Mouse (Mus musculus): ENCODE measurements around the gene Rapgef5.

Gene Rapgef5

GRCm38 (mm10) chr12:117709280-117709679, 193.0 kb downstream of the Rapgef5 start:
- in situ Hi-C loops (cut with MboI, MseI), result no loop called here

GRCm38 (mm10) chr12:117712474-117712873, 196.2 kb downstream of the Rapgef5 start:
- in situ Hi-C loops (cut with MboI, MseI), result no loop called here

GRCm38 (mm10) chr12:117713616-117714015, 197.3 kb downstream of the Rapgef5 start:
- in situ Hi-C loops (cut with MboI, MseI), result no loop called here

GRCm38 (mm10) chr12:117720794-117721747, 204.8 kb downstream of the Rapgef5 start:
- in situ Hi-C loops (cut with MboI, MseI), result no loop called here

GRCm38 (mm10) chr12:117721748-117722150, 205.5 kb downstream of the Rapgef5 start:
- in situ Hi-C loops (cut with MboI, MseI), result no loop called here

GRCm38 (mm10) chr12:117725011-117725410, 208.7 kb downstream of the Rapgef5 start:
- in situ Hi-C loops (cut with MboI, MseI), result no loop called here

GRCm38 (mm10) chr12:117727481-117728177, 211.3 kb downstream of the Rapgef5 start:
- in situ Hi-C loops (cut with MboI, MseI), result no loop called here

GRCm38 (mm10) chr12:117728178-117728611, 211.9 kb downstream of the Rapgef5 start:
- in situ Hi-C loops (cut with MboI, MseI), result no loop called here

GRCm38 (mm10) chr12:117733611-117734010, 217.3 kb downstream of the Rapgef5 start:
- in situ Hi-C loops (cut with MboI, MseI), result no loop called here

- in situ Hi-C loops (cut with MboI, MseI), result no loop called here
Measured at GRCm38 (mm10) chr12:117736130-117736529, 219.9 kb downstream of the Rapgef5 start.

- in situ Hi-C loops (cut with MboI, MseI), result no loop called here
Measured at GRCm38 (mm10) chr12:117736928-117737327, 220.6 kb downstream of the Rapgef5 start.

- in situ Hi-C loops (cut with MboI, MseI), result no loop called here
Measured at GRCm38 (mm10) chr12:117737332-117738031, 221.2 kb downstream of the Rapgef5 start.

GRCm38 (mm10) chr12:117742487-117742886, 226.2 kb downstream of the Rapgef5 start:
- in situ Hi-C loops (cut with MboI, MseI), result no loop called here

- in situ Hi-C loops (cut with MboI, MseI), result no loop called here
Measured at GRCm38 (mm10) chr12:117744580-117745483, 228.6 kb downstream of the Rapgef5 start.

- in situ Hi-C loops (cut with MboI, MseI), result no loop called here
Measured at GRCm38 (mm10) chr12:117746611-117747010, 230.3 kb downstream of the Rapgef5 start.

GRCm38 (mm10) chr12:117751045-117751444, 234.8 kb downstream of the Rapgef5 start:
- in situ Hi-C loops (cut with MboI, MseI), result no loop called here

GRCm38 (mm10) chr12:117751520-117752383, 235.5 kb downstream of the Rapgef5 start:
- in situ Hi-C loops (cut with MboI, MseI), result no loop called here

GRCm38 (mm10) chr12:117756010-117756409, 239.7 kb downstream of the Rapgef5 start:
- in situ Hi-C loops (cut with MboI, MseI), result no loop called here

- in situ Hi-C loops (cut with MboI, MseI), result loop anchor here (5.0 kb wide), 1 partner anchor 178 kb away; no protein-coding TSS in a partner anchor
Measured at GRCm38 (mm10) chr12:117760373-117760772, 244.1 kb downstream of the Rapgef5 start.

GRCm38 (mm10) chr12:117760846-117761245, 244.6 kb downstream of the Rapgef5 start:
- in situ Hi-C loops (cut with MboI, MseI), result loop anchor here (5.0 kb wide), 1 partner anchor 179 kb away; no protein-coding TSS in a partner anchor
